Mouse (Mus musculus): ENCODE measurements around the gene Brsk2.

Gene Brsk2

GRCm38 (mm10) chr7:141928642-141929041 lies 20.9 kb upstream of the Brsk2 start:
- H3K4me1 ChIP-seq (replicated peaks; ENCODE audit: low read depth, low read length) = no peaks in the 10 kb centered on the region
- no peaks in the 10 kb centered on the region for H3K9me3 ChIP-seq (ENCODE audit: low read length)
- H3K36me3 ChIP-seq (ENCODE audit: insufficient read depth, low read length) = no peaks in the 10 kb centered on the region
- TF ChIP-seq POU5F1 (IDR thresholded peaks at IDR 0.05; ENCODE audit: borderline replicate concordance, low read length) (no peak), NANOG (IDR thresholded peaks at IDR 0.05; ENCODE audit: borderline replicate concordance, low read length) (no peak), CTCF (conservative IDR thresholded peaks at IDR 0.05; ENCODE audit: low read length) (no peak)
- H3K27me3 ChIP-seq (ENCODE audit: insufficient read depth, low read length) = peaks cover 3% of the 10 kb centered on the region; the same call in 1 of the 2 replicates
- H3K4me3 ChIP-seq (replicated peaks; ENCODE audit: low read length) = no peak overlapping the region

- TF ChIP-seq POU5F1 (IDR thresholded peaks at IDR 0.05; ENCODE audit: borderline replicate concordance, low read length) (no peak), NANOG (IDR thresholded peaks at IDR 0.05; ENCODE audit: borderline replicate concordance, low read length) (no peak), CTCF (conservative IDR thresholded peaks at IDR 0.05; ENCODE audit: low read length) (no peak)
- H3K36me3 ChIP-seq (ENCODE audit: insufficient read depth, low read length) = no peaks in the 10 kb centered on the region
- H3K4me1 ChIP-seq (replicated peaks; ENCODE audit: low read depth, low read length) = no peaks in the 10 kb centered on the region
- H3K4me3 ChIP-seq (replicated peaks; ENCODE audit: low read length) = no peak overlapping the region
- peaks cover 15% of the 10 kb centered on the region for H3K27me3 ChIP-seq (ENCODE audit: insufficient read depth, low read length)
- no peaks in the 10 kb centered on the region for H3K9me3 ChIP-seq (ENCODE audit: low read length)
Measured at GRCm38 (mm10) chr7:141934128-141934898, 15.2 kb upstream of the Brsk2 start.

GRCm38 (mm10) chr7:141934951-141935350 lies 14.6 kb upstream of the Brsk2 start:
- Histone ChIP-seq H3K36me3 (ENCODE audit: insufficient read depth, low read length) (no peaks in the 10 kb centered on the region), H3K4me3 (replicated peaks; ENCODE audit: low read length) (no peak overlapping the region), H3K27me3 (ENCODE audit: insufficient read depth, low read length) (peaks cover 18% of the 10 kb centered on the region), H3K9me3 (ENCODE audit: low read length) (no peaks in the 10 kb centered on the region), H3K4me1 (replicated peaks; ENCODE audit: low read depth, low read length) (no peaks in the 10 kb centered on the region)
- TF ChIP-seq CTCF (conservative IDR thresholded peaks at IDR 0.05; ENCODE audit: low read length) (no peak), NANOG (IDR thresholded peaks at IDR 0.05; ENCODE audit: borderline replicate concordance, low read length) (no peak), POU5F1 (IDR thresholded peaks at IDR 0.05; ENCODE audit: borderline replicate concordance, low read length) (no peak)

GRCm38 (mm10) chr7:141943444-141943843 lies 6.1 kb upstream of the Brsk2 start:
- Histone ChIP-seq H3K4me1 (replicated peaks; ENCODE audit: low read depth, low read length) (peaks cover 5% of the 10 kb centered on the region), H3K9me3 (ENCODE audit: low read length) (no peaks in the 10 kb centered on the region)
- no peak for TF ChIP-seq NANOG (IDR thresholded peaks at IDR 0.05; ENCODE audit: borderline replicate concordance, low read length)
- no peak for TF ChIP-seq CTCF (conservative IDR thresholded peaks at IDR 0.05; ENCODE audit: low read length)
- TF ChIP-seq POU5F1 (IDR thresholded peaks at IDR 0.05; ENCODE audit: borderline replicate concordance, low read length) = no peak

GRCm38 (mm10) chr7:141945927-141946326 lies 3.6 kb upstream of the Brsk2 start:
- Histone ChIP-seq H3K9me3 (ENCODE audit: low read length) (no peaks in the 10 kb centered on the region), H3K36me3 (ENCODE audit: insufficient read depth, low read length) (no peaks in the 10 kb centered on the region), H3K27me3 (ENCODE audit: insufficient read depth, low read length) (peaks cover 52% of the 10 kb centered on the region), H3K4me3 (replicated peaks; ENCODE audit: low read length) (no peak overlapping the region), H3K4me1 (replicated peaks; ENCODE audit: low read depth, low read length) (peaks cover 17% of the 10 kb centered on the region)
- TF ChIP-seq POU5F1 (IDR thresholded peaks at IDR 0.05; ENCODE audit: borderline replicate concordance, low read length) (no peak), CTCF (conservative IDR thresholded peaks at IDR 0.05; ENCODE audit: low read length) (no peak), NANOG (IDR thresholded peaks at IDR 0.05; ENCODE audit: borderline replicate concordance, low read length) (no peak)

More at GRCm38 (mm10) chr7:141943444-141943843, 6.1 kb upstream of the Brsk2 start:
- Histone ChIP-seq H3K4me3 (replicated peaks; ENCODE audit: low read length) (no peak overlapping the region), H3K27me3 (ENCODE audit: insufficient read depth, low read length) (peaks cover 44% of the 10 kb centered on the region), H3K36me3 (ENCODE audit: insufficient read depth, low read length) (no peaks in the 10 kb centered on the region)

GRCm38 (mm10) chr7:141947512-141947911 lies 2.0 kb upstream of the Brsk2 start:
- Histone ChIP-seq H3K27me3 (ENCODE audit: insufficient read depth, low read length) (peaks cover 68% of the 10 kb centered on the region), H3K4me1 (replicated peaks; ENCODE audit: low read depth, low read length) (peaks cover 18% of the 10 kb centered on the region), H3K36me3 (ENCODE audit: insufficient read depth, low read length) (no peaks in the 10 kb centered on the region), H3K9me3 (ENCODE audit: low read length) (no peaks in the 10 kb centered on the region), H3K4me3 (replicated peaks; ENCODE audit: low read length) (no peak overlapping the region)
- TF ChIP-seq CTCF (conservative IDR thresholded peaks at IDR 0.05; ENCODE audit: low read length) = no peak
- TF ChIP-seq NANOG (IDR thresholded peaks at IDR 0.05; ENCODE audit: borderline replicate concordance, low read length) = no peak
- no peak for TF ChIP-seq POU5F1 (IDR thresholded peaks at IDR 0.05; ENCODE audit: borderline replicate concordance, low read length)

- Histone ChIP-seq H3K4me3 (replicated peaks; ENCODE audit: low read length) (no peak overlapping the region), H3K4me1 (replicated peaks; ENCODE audit: low read depth, low read length) (peaks cover 18% of the 10 kb centered on the region), H3K27me3 (ENCODE audit: insufficient read depth, low read length) (peaks cover 74% of the 10 kb centered on the region), H3K9me3 (ENCODE audit: low read length) (no peaks in the 10 kb centered on the region), H3K36me3 (ENCODE audit: insufficient read depth, low read length) (no peaks in the 10 kb centered on the region)
- no peak for TF ChIP-seq POU5F1 (IDR thresholded peaks at IDR 0.05; ENCODE audit: borderline replicate concordance, low read length)
- no peak for TF ChIP-seq NANOG (IDR thresholded peaks at IDR 0.05; ENCODE audit: borderline replicate concordance, low read length)
- TF ChIP-seq CTCF (conservative IDR thresholded peaks at IDR 0.05; ENCODE audit: low read length) = peak; percentile 19; the same call in 1 of the 2 replicates
Measured at GRCm38 (mm10) chr7:141948045-141948444, 1.5 kb upstream of the Brsk2 start.

GRCm38 (mm10) chr7:141949799-141950103 lies 200 bp downstream of the Brsk2 start:
- no peaks in the 10 kb centered on the region for H3K36me3 ChIP-seq (ENCODE audit: insufficient read depth, low read length)
- H3K4me3 ChIP-seq (replicated peaks; ENCODE audit: low read length) = peak overlapping the region; percentile 84
- H3K9me3 ChIP-seq (ENCODE audit: low read length) = no peaks in the 10 kb centered on the region
- peaks cover 18% of the 10 kb centered on the region for H3K4me1 ChIP-seq (replicated peaks; ENCODE audit: low read depth, low read length)
- H3K27me3 ChIP-seq (ENCODE audit: insufficient read depth, low read length) = peaks cover 76% of the 10 kb centered on the region
- TF ChIP-seq CTCF (conservative IDR thresholded peaks at IDR 0.05; ENCODE audit: low read length) = no peak

Measured in E14TG2a.4 (cell line).